In the genomic region with DNA sequence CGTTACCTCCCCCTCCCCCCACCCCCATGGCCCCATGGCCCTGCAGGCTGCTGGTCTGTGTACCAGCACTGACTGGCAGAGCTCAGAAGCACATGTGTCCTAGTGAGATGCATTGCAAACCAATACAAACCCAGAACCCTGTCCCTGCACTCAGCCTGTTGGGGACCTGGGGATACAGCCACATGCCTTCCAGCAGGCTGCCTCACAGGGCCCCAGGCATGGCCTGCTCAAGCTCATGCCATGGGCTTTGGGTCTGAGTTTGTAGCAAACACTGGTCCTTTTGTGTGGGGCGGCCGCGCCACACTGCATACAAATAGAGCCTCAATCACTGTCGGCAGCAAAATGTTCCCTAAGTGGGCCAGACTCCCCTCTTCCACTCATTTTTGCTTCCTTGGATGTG, we compare ENCODE assay signal across 15 mouse cellular contexts. TPM values are rescaled to one million over a fixed set of nuclear protein-coding genes. Genes with fewer than 3 reads are reported as not detected.
DNase-seq lines count a peak whose midpoint lies in the region; ATAC-seq and TF ChIP-seq lines count a peak whose summit lies in the region.
"Had no signal": no experiment of that assay in that cellular context is flagged by ENCODE, and none has a peak within 500 bp of the region (broad histone marks: within the 10 kb centered on the region; RNA-seq: fewer than 3 reads in every experiment).

No protein-coding gene starts in this region.

- H3K4me3 ChIP-seq in embryonic facial prominence, embryonic 11.5 days (ENCODE audit: low read depth, low read length) = no peak overlapping the region
- no peak overlapping the region for H3K4me3 ChIP-seq in hindbrain, embryonic 13.5 days
- no peak overlapping the region for H3K4me3 ChIP-seq in midbrain, embryonic 16.5 days (ENCODE audit: low read depth, low read length)
- H3K4me3 ChIP-seq in lung, adult 2 months (replicated peaks; ENCODE audit: extremely low read depth, low read depth, low read length) = no peak overlapping the region
- H3K4me3 ChIP-seq: limb, embryonic 15.5 days had no signal

- TF ChIP-seq CTCF in lung, adult 2 months (IDR thresholded peaks at IDR 0.05; ENCODE audit: insufficient read depth, low read length) = no peak

- H3K4me2 ChIP-seq in embryonic facial prominence, embryonic 11.5 days (ENCODE audit: low read depth, low read length) = no peak overlapping the region
- H3K4me2 ChIP-seq in hindbrain, embryonic 13.5 days = no peak overlapping the region
- peak overlapping the region; percentile 14; the same call in 1 of the 2 replicates for H3K4me2 ChIP-seq in midbrain, embryonic 16.5 days (ENCODE audit: low read length)
- H3K4me2 ChIP-seq: limb, embryonic 15.5 days had no signal

- H3K9me3 ChIP-seq in embryonic facial prominence, embryonic 11.5 days (replicated peaks; ENCODE audit: control insufficient read depth, low read length) = no peaks in the 10 kb centered on the region
- no peaks in the 10 kb centered on the region for H3K9me3 ChIP-seq in hindbrain, embryonic 13.5 days
- no peaks in the 10 kb centered on the region for H3K9me3 ChIP-seq in midbrain, embryonic 16.5 days (replicated peaks; ENCODE audit: control insufficient read depth, low read length, poor library complexity, severe bottlenecking)
- H3K9me3 ChIP-seq: limb, embryonic 15.5 days had no signal

- H3K27me3 ChIP-seq in embryonic facial prominence, embryonic 11.5 days (ENCODE audit: control insufficient read depth, insufficient read depth, low read length) = no peaks in the 10 kb centered on the region
- peaks cover 6% of the 10 kb centered on the region for H3K27me3 ChIP-seq in hindbrain, embryonic 13.5 days
- no peaks in the 10 kb centered on the region for H3K27me3 ChIP-seq in midbrain, embryonic 16.5 days (ENCODE audit: control insufficient read depth, insufficient read depth, low read depth, low read length)

- intact Hi-C loops in left cerebral cortex, postnatal 14 days (cut with DNase I) = no loop called here

- no peaks in the 10 kb centered on the region; the same call in 1 of the 2 replicates for H3K4me1 ChIP-seq in embryonic facial prominence, embryonic 11.5 days (ENCODE audit: control insufficient read depth, insufficient read depth, low read length)
- peaks cover 68% of the 10 kb centered on the region for H3K4me1 ChIP-seq in hindbrain, embryonic 13.5 days (replicated peaks)
- peaks cover 42% of the 10 kb centered on the region for H3K4me1 ChIP-seq in midbrain, embryonic 16.5 days (ENCODE audit: control insufficient read depth, insufficient read depth, low read length)
- no peaks in the 10 kb centered on the region for H3K4me1 ChIP-seq in lung, adult 2 months (ENCODE audit: control insufficient read depth, insufficient read depth, low read length)
- H3K4me1 ChIP-seq: limb, embryonic 15.5 days had no signal

- DNase-seq in left cerebral cortex, postnatal 14 days (ENCODE audit: low spot score in 2 of 2) = peak; percentile 37 to 58
- no peak for DNase-seq in left cerebral cortex, adult 18-20 months (ENCODE audit: low spot score in 2 of 2)
- no peak for DNase-seq in embryonic facial prominence, embryonic 11.5 days (ENCODE audit: low spot score)
- DNase-seq in adrenal gland, adult (ENCODE audit: inconsistent age in 2 of 2, low spot score in 1 of 2) = no peak
- no peak for DNase-seq in lung, adult 2 months
- DNase-seq in lung, postnatal 36 days = no peak
- DNase-seq: cerebellum, adult 8-10 months; kidney, postnatal 36 days; thymus, postnatal 36 days had no signal

- WGBS in embryonic facial prominence, embryonic 11.5 days = 59% methylated on average over 5 of the region's 5 CpGs
- WGBS in hindbrain, embryonic 13.5 days = 26% methylated on average over 5 of the region's 5 CpGs
- 40% methylated on average over 5 of the region's 5 CpGs for WGBS in midbrain, embryonic 16.5 days
- 77% methylated on average over 5 of the region's 5 CpGs for WGBS in lung, adult 2 months

- H3K9ac ChIP-seq in embryonic facial prominence, embryonic 11.5 days (replicated peaks; ENCODE audit: low read length) = no peak overlapping the region
- H3K9ac ChIP-seq in hindbrain, embryonic 13.5 days = no peak overlapping the region; the same call in 1 of the 2 replicates
- peak overlapping the region; percentile 25; the same call in 1 of the 2 replicates for H3K9ac ChIP-seq in midbrain, embryonic 16.5 days (ENCODE audit: low read depth, low read length)
- H3K9ac ChIP-seq: limb, embryonic 15.5 days had no signal

- no peak for TF ChIP-seq POLR2A in lung, adult 2 months (IDR thresholded peaks at IDR 0.05; ENCODE audit: borderline replicate concordance, extremely low read depth, low read depth, low read length)

- H3K36me3 ChIP-seq in embryonic facial prominence, embryonic 11.5 days (replicated peaks; ENCODE audit: control insufficient read depth, insufficient read depth, low read depth, low read length) = no peaks in the 10 kb centered on the region
- H3K36me3 ChIP-seq in hindbrain, embryonic 13.5 days = no peaks in the 10 kb centered on the region
- H3K36me3 ChIP-seq in midbrain, embryonic 16.5 days (ENCODE audit: control insufficient read depth, insufficient read depth, low read length) = no peaks in the 10 kb centered on the region
- H3K36me3 ChIP-seq: limb, embryonic 15.5 days had no signal

- peak; percentile 54; the same call in 1 of the 2 replicates for ATAC-seq in embryonic facial prominence, embryonic 11.5 days (replicated peaks; ENCODE audit: insufficient number of reproducible peaks, low FRiP score, low TSS enrichment, low read depth)
- ATAC-seq in hindbrain, embryonic 13.5 days (ENCODE audit: low FRiP score) = peak; percentile 44; the same call in 1 of the 2 replicates
- ATAC-seq in midbrain, embryonic 16.5 days = peak; percentile 73
- ATAC-seq: CD4-positive, CD25-positive, alpha-beta regulatory T cell, adult 4 months; intestine, embryonic 16.5 days had no signal

- no peak overlapping the region for H3K27ac ChIP-seq in embryonic facial prominence, embryonic 11.5 days (replicated peaks; ENCODE audit: low read depth, low read length)
- H3K27ac ChIP-seq in hindbrain, embryonic 13.5 days = peak overlapping the region; percentile 78
- peak overlapping the region; percentile 45 for H3K27ac ChIP-seq in midbrain, embryonic 16.5 days (ENCODE audit: low read length)
- H3K27ac ChIP-seq: limb, embryonic 15.5 days had no signal

RNA-seq across cellular contexts. Expression of a gene that starts 28.2 kb away (rescaled TPM):
- total RNA-seq in left cerebral cortex, postnatal 14 days (2021) = 100 to 1,000 TPM; 108 to 128 TPM
- 10 to 100 TPM; 55.4 to 72.1 TPM for total RNA-seq in left cerebral cortex, adult 18-20 months (2021)
- 0.95 and 2.4 TPM in 2 replicates for polyA plus RNA-seq in embryonic facial prominence, embryonic 11.5 days (2014; fragmentation: Nextera tagmentation; extraction: Ambion mirVana)
- polyA plus RNA-seq in hindbrain, embryonic 13.5 days (2015; fragmentation: Nextera tagmentation; extraction: Ambion mirVana) = 45.4 and 46.4 TPM in 2 replicates
- polyA plus RNA-seq in midbrain, embryonic 16.5 days (2015; fragmentation: Nextera tagmentation; extraction: Ambion mirVana) = 114 and 119 TPM in 2 replicates
- 0.17 and 0.26 TPM in 2 replicates for polyA plus RNA-seq in lung, adult 2 months (2012; rRNA removed)
- total RNA-seq: gastrocnemius, adult 18-20 months had no signal
- polyA plus RNA-seq: CD4-positive, CD25-positive, alpha-beta regulatory T cell, adult 4 months had no signal

Comparison
In these comparisons a context has a peak if more than half of its experiments do, and no peak if none do; other contexts are left out.
1. DNase-seq: peak in left cerebral cortex, postnatal 14 days (2 of 2); none in left cerebral cortex, adult 18-20 months (0 of 2), embryonic facial prominence, embryonic 11.5 days (single experiment), adrenal gland, adult (0 of 2), lung, adult 2 months (single experiment) and lung, postnatal 36 days (single experiment).
2. RNA of a gene that starts 28.2 kb away (polyA plus RNA-seq): 114 to 119 TPM in midbrain, embryonic 16.5 days and 45.4 to 46.4 TPM in hindbrain, embryonic 13.5 days; 0.95 to 2.4 TPM in embryonic facial prominence, embryonic 11.5 days and 0.17 to 0.26 TPM in lung, adult 2 months; every median in the first group is over 10 times any median in the second.
3. Peak in every context shown above with its lines, with median percentiles within 50 percentile points of each other: ATAC-seq.